Mouse (Mus musculus): Measurements from ENCODE around the gene Tcaf2. TPM values are rescaled to one million over a fixed set of nuclear protein-coding genes. Genes with fewer than 3 reads are reported as not detected.

Gene Tcaf2
- polyA plus RNA-seq, 1 experiment from 2014 or later, result 4.0 TPM

DNA sequence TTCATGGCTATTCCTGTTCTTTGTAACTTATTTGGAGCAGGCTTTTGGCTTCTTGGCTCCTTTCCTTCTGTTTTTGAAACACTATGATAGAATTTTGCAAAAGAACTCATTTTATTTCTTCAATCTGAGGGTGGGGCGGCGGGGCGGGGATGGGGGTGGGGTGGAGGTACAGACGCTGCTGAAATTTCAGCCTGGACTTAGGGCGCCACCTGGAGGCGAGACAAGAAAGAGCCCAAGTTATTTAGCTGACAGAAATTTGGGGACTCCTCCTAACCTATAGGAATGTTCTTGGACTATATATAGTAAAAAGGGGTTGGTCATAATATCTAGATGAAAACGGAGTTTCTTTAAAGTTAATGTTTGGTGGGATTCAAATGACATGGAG is 61.6 kb downstream of the Tcaf2 start:
- no peak overlapping the region for H3K27ac ChIP-seq (ENCODE audit: low read length)
- H3K9me3 ChIP-seq (replicated peaks; ENCODE audit: control insufficient read depth, low read length), result no peaks in the 10 kb centered on the region
- H3K36me3 ChIP-seq (ENCODE audit: control insufficient read depth, insufficient read depth), result no peaks in the 10 kb centered on the region
- no peaks in the 10 kb centered on the region; the same call in 1 of the 2 replicates for H3K4me1 ChIP-seq (ENCODE audit: control insufficient read depth, insufficient read depth, low read length)
- H3K4me3 ChIP-seq (ENCODE audit: low read length), result peak overlapping the region; percentile 36
- 2% methylated on average over 7 of the region's 7 CpGs for WGBS
- H3K27me3 ChIP-seq (ENCODE audit: control insufficient read depth, insufficient read depth, low read length), result no peaks in the 10 kb centered on the region
- H3K9ac ChIP-seq (ENCODE audit: low read length), result no peak overlapping the region
- peak overlapping the region; percentile 56 for H3K4me2 ChIP-seq (ENCODE audit: low read depth, low read length)
- no peak for ATAC-seq (replicated peaks; ENCODE audit: extremely low read depth, insufficient read depth, low FRiP score)

- no peaks in the 10 kb centered on the region for H3K27me3 ChIP-seq (ENCODE audit: control insufficient read depth, insufficient read depth, low read length)
- no peak overlapping the region for H3K9ac ChIP-seq (ENCODE audit: low read length)
- H3K27ac ChIP-seq (ENCODE audit: low read length), result no peak overlapping the region
- H3K4me3 ChIP-seq (ENCODE audit: low read length), result peak overlapping the region; percentile 36
- H3K4me2 ChIP-seq (ENCODE audit: low read depth, low read length), result peak overlapping the region; percentile 56
- no peaks in the 10 kb centered on the region for H3K36me3 ChIP-seq (ENCODE audit: control insufficient read depth, insufficient read depth)
- no peak for ATAC-seq (replicated peaks; ENCODE audit: extremely low read depth, insufficient read depth, low FRiP score)
- no peaks in the 10 kb centered on the region for H3K9me3 ChIP-seq (replicated peaks; ENCODE audit: control insufficient read depth, low read length)
- WGBS, result 41% methylated on average over 9 of the region's 9 CpGs
- no peaks in the 10 kb centered on the region; the same call in 1 of the 2 replicates for H3K4me1 ChIP-seq (ENCODE audit: control insufficient read depth, insufficient read depth, low read length)
Observed at GRCm38 (mm10) chr6:42582741-42583487, 62.1 kb downstream of the Tcaf2 start.

DNA sequence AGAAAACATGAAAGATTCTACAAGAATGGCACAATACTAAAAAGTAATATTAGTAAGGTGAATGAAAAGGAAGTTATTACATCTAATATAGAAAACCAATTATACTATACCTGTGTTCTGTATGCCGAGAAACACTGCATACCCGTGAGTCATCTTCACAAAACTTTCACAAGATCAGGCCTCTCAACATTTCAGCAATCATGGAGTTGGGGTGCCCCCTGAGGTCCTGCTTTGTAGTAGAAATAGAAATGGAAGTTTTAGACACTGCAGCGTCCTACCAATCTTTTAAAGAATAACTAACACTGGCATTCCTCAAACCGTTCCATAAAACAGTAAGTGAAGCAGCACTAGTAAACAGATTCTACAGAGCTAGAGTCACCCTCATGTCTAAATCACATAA is 66.4 kb downstream of the Tcaf2 start:
- Histone ChIP-seq H3K4me1 (ENCODE audit: control insufficient read depth, insufficient read depth, low read length) (no peaks in the 10 kb centered on the region; the same call in 1 of the 2 replicates), H3K4me2 (ENCODE audit: low read depth, low read length) (no peak overlapping the region), H3K9me3 (replicated peaks; ENCODE audit: control insufficient read depth, low read length) (no peaks in the 10 kb centered on the region), H3K36me3 (ENCODE audit: control insufficient read depth, insufficient read depth) (no peaks in the 10 kb centered on the region), H3K27me3 (ENCODE audit: control insufficient read depth, insufficient read depth, low read length) (no peaks in the 10 kb centered on the region), H3K27ac (ENCODE audit: low read length) (no peak overlapping the region), H3K4me3 (ENCODE audit: low read length) (no peak overlapping the region), H3K9ac (ENCODE audit: low read length) (no peak overlapping the region)
- 51% methylated on average over 4 of the region's 4 CpGs for WGBS
- no peak for ATAC-seq (replicated peaks; ENCODE audit: extremely low read depth, insufficient read depth, low FRiP score)

- H3K9ac ChIP-seq (ENCODE audit: low read length), result no peak overlapping the region
- H3K4me2 ChIP-seq (ENCODE audit: low read depth, low read length), result no peak overlapping the region
- H3K4me1 ChIP-seq (ENCODE audit: control insufficient read depth, insufficient read depth, low read length), result no peaks in the 10 kb centered on the region
- ATAC-seq (replicated peaks; ENCODE audit: extremely low read depth, insufficient read depth, low FRiP score), result no peak
- H3K36me3 ChIP-seq (ENCODE audit: control insufficient read depth, insufficient read depth), result no peaks in the 10 kb centered on the region
- no peak overlapping the region for H3K27ac ChIP-seq (ENCODE audit: low read length)
- H3K9me3 ChIP-seq (replicated peaks; ENCODE audit: control insufficient read depth, low read length), result no peaks in the 10 kb centered on the region
- 91% methylated on average over 2 of the region's 2 CpGs for whole genome bisulfite sequencing
- H3K27me3 ChIP-seq (ENCODE audit: control insufficient read depth, insufficient read depth, low read length), result no peaks in the 10 kb centered on the region
- no peak overlapping the region for H3K4me3 ChIP-seq (ENCODE audit: low read length)
Observed at GRCm38 (mm10) chr6:42577433-42577832, 67.6 kb downstream of the Tcaf2 start.

Other genes with a start within 250 kb of the Tcaf2 start
- not detected in 2 replicates for gene Tas2r143, start 245.0 kb downstream of the Tcaf2 start, polyA plus RNA-seq (2015; fragmentation: Nextera tagmentation; extraction: Ambion mirVana)
- not detected in 2 replicates for gene Tas2r135, start 239.8 kb downstream of the Tcaf2 start, polyA plus RNA-seq (2015; fragmentation: Nextera tagmentation; extraction: Ambion mirVana)
- not detected in 2 replicates for gene Tas2r126, start 210.7 kb downstream of the Tcaf2 start, polyA plus RNA-seq (2015; fragmentation: Nextera tagmentation; extraction: Ambion mirVana)
- gene Olfr458, start 180.1 kb downstream of the Tcaf2 start, polyA plus RNA-seq (2015; fragmentation: Nextera tagmentation; extraction: Ambion mirVana), result not detected in 2 replicates
- not detected in 2 replicates for gene Olfr457, start 168.9 kb downstream of the Tcaf2 start, polyA plus RNA-seq (2015; fragmentation: Nextera tagmentation; extraction: Ambion mirVana)
- gene Olfr456, start 158.0 kb downstream of the Tcaf2 start, polyA plus RNA-seq (2015; fragmentation: Nextera tagmentation; extraction: Ambion mirVana), result 0.14 and 0.18 TPM in 2 replicates
- gene Olfr455, start 97.7 kb downstream of the Tcaf2 start, polyA plus RNA-seq (2015; fragmentation: Nextera tagmentation; extraction: Ambion mirVana), result not detected in 2 replicates
- gene Tcaf3, start 47.6 kb downstream of the Tcaf2 start, polyA plus RNA-seq (2015; fragmentation: Nextera tagmentation; extraction: Ambion mirVana), result 0.06 TPM in 1 of 2 replicates, not detected in the other
- 39.1 and 45.1 TPM in 2 replicates for gene Tcaf1, start 64.8 kb upstream of the Tcaf2 start, polyA plus RNA-seq (2015; fragmentation: Nextera tagmentation; extraction: Ambion mirVana)
- not detected in 2 replicates for gene Olfr453, start 94.1 kb upstream of the Tcaf2 start, polyA plus RNA-seq (2015; fragmentation: Nextera tagmentation; extraction: Ambion mirVana)
- gene Olfr38, start 111.2 kb upstream of the Tcaf2 start, polyA plus RNA-seq (2015; fragmentation: Nextera tagmentation; extraction: Ambion mirVana), result not detected in 2 replicates
- gene Olfr452, start 139.8 kb upstream of the Tcaf2 start, polyA plus RNA-seq (2015; fragmentation: Nextera tagmentation; extraction: Ambion mirVana), result not detected in 2 replicates
- gene Olfr450, start 166.7 kb upstream of the Tcaf2 start, polyA plus RNA-seq (2015; fragmentation: Nextera tagmentation; extraction: Ambion mirVana), result not detected in 2 replicates
- gene Olfr449, start 189.1 kb upstream of the Tcaf2 start, polyA plus RNA-seq (2015; fragmentation: Nextera tagmentation; extraction: Ambion mirVana), result not detected in 2 replicates
- not detected in 2 replicates for gene Olfr448, start 245.2 kb upstream of the Tcaf2 start, polyA plus RNA-seq (2015; fragmentation: Nextera tagmentation; extraction: Ambion mirVana)